Mouse (Mus musculus) kidney, adult 2 months (tissue): ENCODE results near the gene Abcb6.

Experiments
- CTCF ChIP-seq: fragments of 200-500 bp; conservative IDR thresholded peaks from 2 replicates; pipeline ENCODE4 v1.5.1; 2011; ENCODE audit warnings: low read depth, mild to moderate bottlenecking, control low read depth, low read length, moderate library complexity, mixed read lengths; ENCODE audit not compliant: insufficient read depth, insufficient read length
- POLR2A ChIP-seq: fragments of 200-500 bp; IDR thresholded peaks from one replicate; pipeline ENCODE4 v1.6.1; 2011; ENCODE audit warnings: low read depth, low read length, control low read depth

DNA sequence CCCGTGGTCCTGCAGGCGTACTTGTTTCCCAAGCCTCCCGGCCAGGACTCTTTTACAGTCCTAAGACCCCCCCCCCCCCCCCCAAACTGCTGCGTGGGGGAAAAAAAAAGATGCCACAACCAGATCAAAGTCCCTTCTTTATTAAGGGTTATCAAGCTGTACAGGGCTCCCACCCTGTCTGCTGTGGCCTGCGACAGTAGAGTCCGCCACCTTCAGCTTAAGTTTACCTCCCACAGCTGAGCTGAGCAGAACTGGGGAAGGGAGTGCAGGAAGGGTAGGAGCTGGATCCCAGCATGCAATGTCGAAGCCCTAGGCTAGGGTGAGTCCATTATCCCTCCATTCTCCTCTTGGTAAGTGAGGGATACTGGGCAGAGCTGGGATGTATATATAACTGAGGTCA, 549 bp upstream of the Abcb6 start:
- TF ChIP-seq POLR2A (no peak), CTCF (no peak)
